8 mouse cellular contexts compared by ENCODE assay signal in genomic region chr4:154674541-154674940, GRCm38 (mm10). TPM values are rescaled to one million over a fixed set of nuclear protein-coding genes. Genes with fewer than 3 reads are reported as not detected.
DNase-seq lines count a peak whose midpoint lies in the region; ATAC-seq and TF ChIP-seq lines count a peak whose summit lies in the region.

No protein-coding gene starts in this region.

- 4% methylated on average over 12 of the region's 12 CpGs for WGBS in kidney, embryonic 15.5 days
- 5% methylated on average over 12 of the region's 12 CpGs for WGBS in intestine, postnatal 0 days
- WGBS in limb, embryonic 15.5 days: 3% methylated on average over 12 of the region's 12 CpGs
- under 1% methylated on average over 12 of the region's 12 CpGs for WGBS in neural tube, embryonic 13.5 days

- H3K36me3 ChIP-seq in kidney, embryonic 15.5 days: no peaks in the 10 kb centered on the region
- H3K36me3 ChIP-seq in intestine, postnatal 0 days (ENCODE audit: control insufficient read depth, insufficient read depth): no peaks in the 10 kb centered on the region
- H3K36me3 ChIP-seq in limb, embryonic 15.5 days: no peaks in the 10 kb centered on the region
- H3K36me3 ChIP-seq in neural tube, embryonic 13.5 days: no peaks in the 10 kb centered on the region

- no peak overlapping the region for H3K27ac ChIP-seq in kidney, embryonic 15.5 days
- no peak overlapping the region for H3K27ac ChIP-seq in intestine, postnatal 0 days (ENCODE audit: low read depth, low read length)
- no peak overlapping the region for H3K27ac ChIP-seq in limb, embryonic 15.5 days
- H3K27ac ChIP-seq in neural tube, embryonic 13.5 days (replicated peaks): 0 out of 2 replicates have a peak overlapping the region, but pooled peaks have one; percentile 9

- H3K9ac ChIP-seq in kidney, embryonic 15.5 days: no peak overlapping the region
- H3K9ac ChIP-seq in intestine, postnatal 0 days (ENCODE audit: low read depth, low read length): no peak overlapping the region
- H3K9ac ChIP-seq in limb, embryonic 15.5 days: no peak overlapping the region
- peak overlapping the region; percentile 38; the same call in 1 of the 2 replicates for H3K9ac ChIP-seq in neural tube, embryonic 13.5 days

- H3K4me2 ChIP-seq in kidney, embryonic 15.5 days: no peak overlapping the region
- no peak overlapping the region for H3K4me2 ChIP-seq in intestine, postnatal 0 days (replicated peaks; ENCODE audit: low read depth)
- peak overlapping the region; percentile 20; the same call in 1 of the 2 replicates for H3K4me2 ChIP-seq in limb, embryonic 15.5 days
- peak overlapping the region; percentile 36 for H3K4me2 ChIP-seq in neural tube, embryonic 13.5 days

- peaks cover 18% of the 10 kb centered on the region for H3K4me1 ChIP-seq in kidney, embryonic 15.5 days
- no peaks in the 10 kb centered on the region for H3K4me1 ChIP-seq in intestine, postnatal 0 days (replicated peaks; ENCODE audit: control insufficient read depth, insufficient read depth, low read length)
- peaks cover 35% of the 10 kb centered on the region for H3K4me1 ChIP-seq in limb, embryonic 15.5 days
- H3K4me1 ChIP-seq in neural tube, embryonic 13.5 days (replicated peaks): peaks cover 26% of the 10 kb centered on the region

- H3K4me3 ChIP-seq in kidney, embryonic 15.5 days (replicated peaks): no peak overlapping the region
- no peak overlapping the region for H3K4me3 ChIP-seq in intestine, postnatal 0 days (ENCODE audit: low read depth, low read length)
- H3K4me3 ChIP-seq in limb, embryonic 15.5 days: no peak overlapping the region
- no peak overlapping the region for H3K4me3 ChIP-seq in neural tube, embryonic 13.5 days

- peak; percentile 87 for TF ChIP-seq CTCF in intestine, postnatal 0 days (IDR thresholded peaks at IDR 0.05; ENCODE audit: low read depth)

- H3K9me3 ChIP-seq in kidney, embryonic 15.5 days (replicated peaks): no peaks in the 10 kb centered on the region
- H3K9me3 ChIP-seq in intestine, postnatal 0 days (ENCODE audit: control insufficient read depth): no peaks in the 10 kb centered on the region
- H3K9me3 ChIP-seq in limb, embryonic 15.5 days: no peaks in the 10 kb centered on the region
- no peaks in the 10 kb centered on the region for H3K9me3 ChIP-seq in neural tube, embryonic 13.5 days

- H3K27me3 ChIP-seq in kidney, embryonic 15.5 days: peaks cover 82% of the 10 kb centered on the region
- H3K27me3 ChIP-seq in intestine, postnatal 0 days (replicated peaks; ENCODE audit: control insufficient read depth, insufficient read depth, low read length): peaks cover 4% of the 10 kb centered on the region; the same call in 1 of the 2 replicates
- H3K27me3 ChIP-seq in limb, embryonic 15.5 days: peaks cover 8% of the 10 kb centered on the region
- H3K27me3 ChIP-seq in neural tube, embryonic 13.5 days: peaks cover 58% of the 10 kb centered on the region

- ATAC-seq in kidney, embryonic 15.5 days (replicated peaks; ENCODE audit: low FRiP score): no peak
- no peak for ATAC-seq in intestine, postnatal 0 days
- no peak for ATAC-seq in limb, embryonic 15.5 days (ENCODE audit: insufficient number of reproducible peaks, low FRiP score, low TSS enrichment, low read depth)
- no peak for ATAC-seq in neural tube, embryonic 13.5 days (ENCODE audit: low read depth)

- peak; percentile 36 for DNase-seq in kidney, adult 11 months
- DNase-seq in c-Kit-positive CD71-positive TER-119-positive erythroid progenitor cells, embryonic 14.5 days (ENCODE audit: low spot score): peak; percentile 9
- peak; percentile 40 to 55 for DNase-seq in frontal cortex, postnatal 25 days (ENCODE audit: low spot score in 2 of 2)
- DNase-seq in urinary bladder, adult 2 months (ENCODE audit: low spot score): peak; percentile 40

RNA-seq across cellular contexts. Expression of gene Actrt2, which starts 6.9 kb away (rescaled TPM):
- polyA plus RNA-seq in kidney, embryonic 15.5 days (2015; fragmentation: Nextera tagmentation; extraction: Ambion mirVana): not detected in 2 replicates
- not detected in 2 replicates for polyA plus RNA-seq in intestine, postnatal 0 days (2015; fragmentation: Nextera tagmentation; extraction: Ambion mirVana)
- not detected in 2 replicates for polyA plus RNA-seq in limb, embryonic 15.5 days (2015; fragmentation: Nextera tagmentation; extraction: Ambion mirVana)
- not detected in 2 replicates for polyA plus RNA-seq in neural tube, embryonic 13.5 days (2015; fragmentation: Nextera tagmentation; extraction: Ambion mirVana)
- not detected in 2 replicates for polyA plus RNA-seq in urinary bladder, adult 2 months (2012; rRNA removed)

RNA-seq across cellular contexts. Expression of gene Prdm16, which starts 37.9 kb away (rescaled TPM):
- polyA plus RNA-seq in kidney, embryonic 15.5 days (2015; fragmentation: Nextera tagmentation; extraction: Ambion mirVana): 22.0 and 22.1 TPM in 2 replicates
- polyA plus RNA-seq in intestine, postnatal 0 days (2015; fragmentation: Nextera tagmentation; extraction: Ambion mirVana): 8.7 and 9.0 TPM in 2 replicates
- polyA plus RNA-seq in limb, embryonic 15.5 days (2015; fragmentation: Nextera tagmentation; extraction: Ambion mirVana): 16.9 and 17.5 TPM in 2 replicates
- 10.0 and 12.4 TPM in 2 replicates for polyA plus RNA-seq in neural tube, embryonic 13.5 days (2015; fragmentation: Nextera tagmentation; extraction: Ambion mirVana)
- 6.2 and 6.4 TPM in 2 replicates for polyA plus RNA-seq in urinary bladder, adult 2 months (2012; rRNA removed)

Comparison
In these comparisons a context has a peak if more than half of its experiments do, and no peak if none do; other contexts are left out.
1. H3K4me2 ChIP-seq: peak in limb, embryonic 15.5 days (single experiment) and neural tube, embryonic 13.5 days (single experiment); none in kidney, embryonic 15.5 days (single experiment) and intestine, postnatal 0 days (single experiment).
2. Peak in every context shown above with its lines, with median percentiles within 50 percentile points of each other: DNase-seq.